17 mouse cellular contexts compared by ENCODE assay signal in genomic region chr4:155201764-155202163, GRCm38 (mm10). TPM values are rescaled to one million over a fixed set of nuclear protein-coding genes. Genes with fewer than 3 reads are reported as not detected.
DNase-seq lines count a peak whose midpoint lies in the region; ATAC-seq and TF ChIP-seq lines count a peak whose summit lies in the region.
"Had no signal": no experiment of that assay in that cellular context is flagged by ENCODE, and none has a peak within 500 bp of the region (broad histone marks: within the 10 kb centered on the region; RNA-seq: fewer than 3 reads in every experiment).

No protein-coding gene starts in this region.

- in situ Hi-C loops in CH12.LX (cut with MboI; ENCODE audit: low pct_ligation_motif_present, low pct_unique_long_range_greater_than_20kb, low sequenced_read_pairs): no loop called here

- no peaks in the 10 kb centered on the region for H3K9me3 ChIP-seq in forebrain, embryonic 12.5 days
- H3K9me3 ChIP-seq in forebrain, embryonic 13.5 days (replicated peaks): no peaks in the 10 kb centered on the region
- no peaks in the 10 kb centered on the region for H3K9me3 ChIP-seq in kidney, embryonic 15.5 days (replicated peaks)
- H3K9me3 ChIP-seq in kidney, embryonic 16.5 days (ENCODE audit: low read length): no peaks in the 10 kb centered on the region
- no peaks in the 10 kb centered on the region for H3K9me3 ChIP-seq in CH12.LX (replicated peaks; ENCODE audit: low read length)
- H3K9me3 ChIP-seq in limb, embryonic 14.5 days (ENCODE audit: control insufficient read depth, low read length): no peaks in the 10 kb centered on the region
- H3K9me3 ChIP-seq: embryonic facial prominence, embryonic 13.5 days; midbrain, embryonic 15.5 days; neural tube, embryonic 13.5 days had no signal

- no peak for TF ChIP-seq CTCF in CH12.LX (conservative IDR thresholded peaks at IDR 0.05 in 1 of 2, IDR thresholded peaks at IDR 0.05 in 1 of 2; ENCODE audit: low read depth in 2 of 2, low read length in 2 of 2)

- no peaks in the 10 kb centered on the region for H3K27me3 ChIP-seq in forebrain, embryonic 12.5 days
- H3K27me3 ChIP-seq in forebrain, embryonic 13.5 days: no peaks in the 10 kb centered on the region
- H3K27me3 ChIP-seq in kidney, embryonic 15.5 days: no peaks in the 10 kb centered on the region
- no peaks in the 10 kb centered on the region for H3K27me3 ChIP-seq in kidney, embryonic 16.5 days (ENCODE audit: insufficient read depth, low read length)
- H3K27me3 ChIP-seq in CH12.LX (replicated peaks): no peaks in the 10 kb centered on the region
- no peaks in the 10 kb centered on the region for H3K27me3 ChIP-seq in limb, embryonic 14.5 days (ENCODE audit: control insufficient read depth, insufficient read depth, low read length)
- H3K27me3 ChIP-seq: embryonic facial prominence, embryonic 13.5 days; midbrain, embryonic 15.5 days; neural tube, embryonic 13.5 days had no signal

- no peak for ATAC-seq in forebrain, embryonic 12.5 days (ENCODE audit: low FRiP score)
- ATAC-seq in forebrain, embryonic 13.5 days: no peak
- ATAC-seq in kidney, embryonic 15.5 days (replicated peaks; ENCODE audit: low FRiP score): no peak
- ATAC-seq in kidney, embryonic 16.5 days (ENCODE audit: low FRiP score, low TSS enrichment): no peak
- no peak for ATAC-seq in limb, embryonic 14.5 days (ENCODE audit: low FRiP score, low read depth)
- ATAC-seq: forebrain, embryonic 16.5 days; midbrain, embryonic 15.5 days had no signal

- TF ChIP-seq EP300 in CH12.LX (IDR thresholded peaks at IDR 0.05; ENCODE audit: low read length): no peak

- H3K79me2 ChIP-seq in CH12.LX (replicated peaks; ENCODE audit: control insufficient read depth, extremely low read depth, insufficient read depth, poor library complexity, severe bottlenecking): peaks cover 82% of the 10 kb centered on the region

- WGBS in forebrain, embryonic 12.5 days: 90% methylated on average over 7 of the region's 7 CpGs
- WGBS in forebrain, embryonic 13.5 days: 94% methylated on average over 7 of the region's 7 CpGs
- WGBS in kidney, embryonic 15.5 days: 86% methylated on average over 7 of the region's 7 CpGs
- 78% methylated on average over 7 of the region's 7 CpGs for WGBS in kidney, embryonic 16.5 days
- WGBS in limb, embryonic 14.5 days: 90% methylated on average over 7 of the region's 7 CpGs

- H3K9ac ChIP-seq in forebrain, embryonic 12.5 days: no peak overlapping the region
- H3K9ac ChIP-seq in forebrain, embryonic 13.5 days: no peak overlapping the region
- H3K9ac ChIP-seq in kidney, embryonic 15.5 days: no peak overlapping the region
- no peak overlapping the region for H3K9ac ChIP-seq in kidney, embryonic 16.5 days (replicated peaks; ENCODE audit: low read length)
- H3K9ac ChIP-seq in CH12.LX (ENCODE audit: insufficient read depth, low read depth): no peak overlapping the region; the same call in 1 of the 2 replicates
- H3K9ac ChIP-seq in limb, embryonic 14.5 days (ENCODE audit: low read depth, low read length, severe bottlenecking): no peak overlapping the region
- H3K9ac ChIP-seq: embryonic facial prominence, embryonic 13.5 days; midbrain, embryonic 15.5 days; neural tube, embryonic 13.5 days had no signal

- TF ChIP-seq RAD21 in CH12.LX (IDR thresholded peaks at IDR 0.05; ENCODE audit: low read depth, low read length): no peak

- TF ChIP-seq POLR2A in CH12.LX (IDR thresholded peaks at IDR 0.05; ENCODE audit: low read depth, low read length): no peak; the same call in 1 of the 2 replicates
- TF ChIP-seq POLR2A in limb, embryonic 14.5 days (IDR thresholded peaks at IDR 0.05; ENCODE audit: borderline replicate concordance, extremely low read depth, insufficient read depth, insufficient read length): no peak

- no peak for DNase-seq in CH12.LX (ENCODE audit: extremely low read depth)
- DNase-seq in limb, embryonic 14.5 days (ENCODE audit: low spot score): no peak
- no peak for DNase-seq in urinary bladder, adult 18-20 months (ENCODE audit: low spot score in 2 of 2)
- no peak for DNase-seq in layer of hippocampus, postnatal 14 days (ENCODE audit: low spot score in 2 of 2)
- DNase-seq: cerebellum, postnatal 25 days; heart, adult 18-20 months; layer of hippocampus, adult 9-11 months; retina, postnatal 1 day; thymus, postnatal 4 days had no signal

- H3K36me3 ChIP-seq in forebrain, embryonic 12.5 days (replicated peaks): no peaks in the 10 kb centered on the region
- no peaks in the 10 kb centered on the region for H3K36me3 ChIP-seq in forebrain, embryonic 13.5 days (ENCODE audit: poor library complexity, severe bottlenecking)
- 0 out of 2 replicates have a peak, but pooled peaks cover 3% of the 10 kb centered on the region for H3K36me3 ChIP-seq in kidney, embryonic 15.5 days
- no peaks in the 10 kb centered on the region for H3K36me3 ChIP-seq in kidney, embryonic 16.5 days (ENCODE audit: insufficient read depth, low read length)
- peaks cover 2 to 45% of the 10 kb centered on the region in 2 experiments for H3K36me3 ChIP-seq in CH12.LX (replicated peaks in 1 of 2; ENCODE audit: control insufficient read depth in 1 of 2, insufficient read depth in 1 of 2, low read length in 1 of 2)
- 0 out of 2 replicates have a peak, but pooled peaks cover 7% of the 10 kb centered on the region for H3K36me3 ChIP-seq in limb, embryonic 14.5 days (ENCODE audit: control insufficient read depth, insufficient read depth, low read length)
- H3K36me3 ChIP-seq: embryonic facial prominence, embryonic 13.5 days; midbrain, embryonic 15.5 days; neural tube, embryonic 13.5 days had no signal

- dilution Hi-C loops in CH12.LX (cut with MboI; ENCODE audit: extremely low pct_ligation_motif_present, extremely low pct_unique_long_range_greater_than_20kb, low sequenced_read_pairs): no loop called here

- no peak overlapping the region for H3K4me3 ChIP-seq in forebrain, embryonic 12.5 days (replicated peaks)
- H3K4me3 ChIP-seq in forebrain, embryonic 13.5 days: no peak overlapping the region
- no peak overlapping the region for H3K4me3 ChIP-seq in kidney, embryonic 15.5 days (replicated peaks)
- no peak overlapping the region for H3K4me3 ChIP-seq in kidney, embryonic 16.5 days (ENCODE audit: low read length)
- peak overlapping the region in 1 of 3 experiments; percentile 26 for H3K4me3 ChIP-seq in CH12.LX (replicated peaks in 1 of 3; ENCODE audit: low read depth in 2 of 3, low read length in 2 of 3, poor library complexity in 1 of 3)
- no peak overlapping the region for H3K4me3 ChIP-seq in limb, embryonic 14.5 days (replicated peaks; ENCODE audit: low read length)
- H3K4me3 ChIP-seq: embryonic facial prominence, embryonic 13.5 days; midbrain, embryonic 15.5 days; neural tube, embryonic 13.5 days had no signal

- 0 out of 2 replicates have a peak overlapping the region, but pooled peaks have one; percentile 25 for H3K27ac ChIP-seq in forebrain, embryonic 12.5 days
- no peak overlapping the region for H3K27ac ChIP-seq in forebrain, embryonic 13.5 days
- H3K27ac ChIP-seq in kidney, embryonic 15.5 days: 0 out of 2 replicates have a peak overlapping the region, but pooled peaks have one; percentile 59
- H3K27ac ChIP-seq in kidney, embryonic 16.5 days (ENCODE audit: low read length): no peak overlapping the region; the same call in 1 of the 2 replicates
- peak overlapping the region; percentile 73 for H3K27ac ChIP-seq in CH12.LX (ENCODE audit: insufficient read depth, low read depth)
- H3K27ac ChIP-seq in limb, embryonic 14.5 days (replicated peaks; ENCODE audit: low read depth, low read length): peak overlapping the region; percentile 16; the same call in 1 of the 2 replicates
- H3K27ac ChIP-seq: embryonic facial prominence, embryonic 13.5 days; midbrain, embryonic 15.5 days; neural tube, embryonic 13.5 days had no signal

- H3K4me1 ChIP-seq in forebrain, embryonic 12.5 days: peaks cover 43% of the 10 kb centered on the region
- peaks cover 34% of the 10 kb centered on the region for H3K4me1 ChIP-seq in forebrain, embryonic 13.5 days
- peaks cover 92% of the 10 kb centered on the region for H3K4me1 ChIP-seq in kidney, embryonic 15.5 days
- peaks cover 74% of the 10 kb centered on the region for H3K4me1 ChIP-seq in kidney, embryonic 16.5 days (ENCODE audit: insufficient read depth, low read length)
- H3K4me1 ChIP-seq in CH12.LX (ENCODE audit: control insufficient read depth in 1 of 2, insufficient read depth in 2 of 2): peaks cover 35 to 97% of the 10 kb centered on the region in 2 experiments
- peaks cover 64% of the 10 kb centered on the region for H3K4me1 ChIP-seq in limb, embryonic 14.5 days (ENCODE audit: control insufficient read depth, insufficient read depth, low read length)

- no peak overlapping the region for H3K4me2 ChIP-seq in forebrain, embryonic 12.5 days
- no peak overlapping the region for H3K4me2 ChIP-seq in forebrain, embryonic 13.5 days
- no peak overlapping the region for H3K4me2 ChIP-seq in kidney, embryonic 15.5 days
- no peak overlapping the region for H3K4me2 ChIP-seq in kidney, embryonic 16.5 days (replicated peaks; ENCODE audit: low read depth, low read length)
- peak overlapping the region; percentile 12 for H3K4me2 ChIP-seq in CH12.LX (ENCODE audit: insufficient read depth, low read depth, poor library complexity, severe bottlenecking)
- no peak overlapping the region for H3K4me2 ChIP-seq in limb, embryonic 14.5 days (replicated peaks; ENCODE audit: low read depth, low read length, severe bottlenecking)
- H3K4me2 ChIP-seq: embryonic facial prominence, embryonic 13.5 days; midbrain, embryonic 15.5 days; neural tube, embryonic 13.5 days had no signal

RNA-seq across cellular contexts. Expression of gene Ski, which starts 20.6 kb away (rescaled TPM):
- 12.3 and 14.2 TPM in 2 replicates for polyA plus RNA-seq in forebrain, embryonic 12.5 days (2016; fragmentation: Nextera tagmentation; extraction: Ambion mirVana)
- polyA plus RNA-seq in forebrain, embryonic 13.5 days (2015; fragmentation: Nextera tagmentation; extraction: Ambion mirVana): 11.3 and 12.0 TPM in 2 replicates
- polyA plus RNA-seq in kidney, embryonic 15.5 days (2015; fragmentation: Nextera tagmentation; extraction: Ambion mirVana): 14.7 and 16.9 TPM in 2 replicates
- polyA plus RNA-seq in kidney, embryonic 16.5 days (2015; fragmentation: Nextera tagmentation; extraction: Ambion mirVana): 14.5 and 15.9 TPM in 2 replicates
- total RNA-seq in CH12.LX (2012; rRNA removed) (9.9 and 10.1 TPM in 2 replicates), CH12.LX (2014; rRNA removed) (3.3 and 4.1 TPM in 2 replicates)
- polyA plus RNA-seq in CH12.LX (2012; ENCODE audit: insufficient read length, low read depth): 14.1 and 17.9 TPM in 2 replicates
- 88.7 and 109 TPM in 2 replicates for polyA plus RNA-seq in limb, embryonic 14.5 days (2012; rRNA removed)
- 44.0 and 47.5 TPM in 2 replicates for polyA plus RNA-seq in limb, embryonic 14.5 days (2014; fragmentation: Nextera tagmentation; extraction: Ambion mirVana)
- 100 to 1,000 TPM; 115 to 117 TPM for total RNA-seq in layer of hippocampus, postnatal 14 days (2021)

RNA-seq across cellular contexts. Expression of gene Faap20, which starts 47.8 kb away (rescaled TPM):
- polyA plus RNA-seq in forebrain, embryonic 12.5 days (2016; fragmentation: Nextera tagmentation; extraction: Ambion mirVana): 96.4 and 96.9 TPM in 2 replicates
- 90.3 and 93.2 TPM in 2 replicates for polyA plus RNA-seq in forebrain, embryonic 13.5 days (2015; fragmentation: Nextera tagmentation; extraction: Ambion mirVana)
- 66.2 and 68.8 TPM in 2 replicates for polyA plus RNA-seq in kidney, embryonic 15.5 days (2015; fragmentation: Nextera tagmentation; extraction: Ambion mirVana)
- polyA plus RNA-seq in kidney, embryonic 16.5 days (2015; fragmentation: Nextera tagmentation; extraction: Ambion mirVana): 77.4 and 77.8 TPM in 2 replicates
- total RNA-seq in CH12.LX (2012; rRNA removed) (42.1 and 45.0 TPM in 2 replicates), CH12.LX (2014; rRNA removed) (24.1 and 31.0 TPM in 2 replicates)
- 35.7 and 36.4 TPM in 2 replicates for polyA plus RNA-seq in CH12.LX (2012; ENCODE audit: insufficient read length, low read depth)
- polyA plus RNA-seq in limb, embryonic 14.5 days (2012; rRNA removed): 64.6 and 85.1 TPM in 2 replicates
- 72.5 and 84.8 TPM in 2 replicates for polyA plus RNA-seq in limb, embryonic 14.5 days (2014; fragmentation: Nextera tagmentation; extraction: Ambion mirVana)
- total RNA-seq in layer of hippocampus, postnatal 14 days (2021): 10 to 100 TPM; 24.2 to 24.5 TPM

Comparison
In these comparisons a context has a peak if more than half of its experiments do, and no peak if none do; other contexts are left out.
1. H3K27ac ChIP-seq: peak in forebrain, embryonic 12.5 days (single experiment), kidney, embryonic 15.5 days (single experiment), CH12.LX (single experiment) and limb, embryonic 14.5 days (single experiment); none in forebrain, embryonic 13.5 days (single experiment) and kidney, embryonic 16.5 days (single experiment).